Mouse (Mus musculus): Measurements from ENCODE around the gene Arg2. TPM values are rescaled to one million over a fixed set of nuclear protein-coding genes. Genes with fewer than 3 reads are reported as not detected.

The Arg2 gene
- polyA plus RNA-seq (2015; fragmentation: Nextera tagmentation; extraction: Ambion mirVana), result 1.0 TPM in 2 replicates

- under 1% methylated on average over 47 of the region's 47 CpGs for WGBS
- H3K4me3 ChIP-seq (ENCODE audit: low read depth, low read length), result peak within 1 kb of the TSS; percentile 41
- ATAC-seq, result peak; percentile 78
- TF ChIP-seq CTCF (IDR thresholded peaks at IDR 0.05; ENCODE audit: low read depth), result no peak
- H3K4me2 ChIP-seq (replicated peaks; ENCODE audit: low read depth), result peak within 1 kb of the TSS; percentile 80
- no peaks in the 10 kb centered on the region for H3K36me3 ChIP-seq (ENCODE audit: control insufficient read depth, insufficient read depth)
- no peak within 1 kb of the TSS for H3K27ac ChIP-seq (ENCODE audit: low read depth, low read length)
- H3K9ac ChIP-seq (ENCODE audit: low read depth, low read length), result no peak within 1 kb of the TSS
- H3K4me1 ChIP-seq (replicated peaks; ENCODE audit: control insufficient read depth, insufficient read depth, low read length), result peaks cover 6% of the 10 kb centered on the region; the same call in 1 of the 2 replicates
- no peaks in the 10 kb centered on the region for H3K9me3 ChIP-seq (ENCODE audit: control insufficient read depth)
- peaks cover 30% of the 10 kb centered on the region for H3K27me3 ChIP-seq (replicated peaks; ENCODE audit: control insufficient read depth, insufficient read depth, low read length)
Observed at GRCm38 (mm10) chr12:79130299-79131177, at the start of gene Arg2. Arg2 (plus strand) TSS chr12:79130777.

- H3K4me1 ChIP-seq (replicated peaks; ENCODE audit: control insufficient read depth, insufficient read depth, low read length), result peaks cover 4% of the 10 kb centered on the region
- no peak for TF ChIP-seq CTCF (IDR thresholded peaks at IDR 0.05; ENCODE audit: low read depth)
- H3K9ac ChIP-seq (ENCODE audit: low read depth, low read length), result peak within 1 kb of the TSS; percentile 84
- WGBS, result 0% methylated on average over 43 of the region's 53 CpGs
- peak within 1 kb of the TSS; percentile 66; the same call in 1 of the 2 replicates for H3K27ac ChIP-seq (ENCODE audit: low read depth, low read length)
- H3K9me3 ChIP-seq (ENCODE audit: control insufficient read depth), result no peaks in the 10 kb centered on the region
- peak; percentile 75 for ATAC-seq
- H3K27me3 ChIP-seq (replicated peaks; ENCODE audit: control insufficient read depth, insufficient read depth, low read length), result no peaks in the 10 kb centered on the region
- H3K4me3 ChIP-seq (ENCODE audit: low read depth, low read length), result peak within 1 kb of the TSS; percentile 85
- peaks cover 7% of the 10 kb centered on the region for H3K36me3 ChIP-seq (ENCODE audit: control insufficient read depth, insufficient read depth)
- H3K4me2 ChIP-seq (replicated peaks; ENCODE audit: low read depth), result peak within 1 kb of the TSS; percentile 84
Observed at GRCm38 (mm10) chr12:79089182-79089812, 41.3 kb upstream of the Arg2 start, which contains the start of gene Pigh. Pigh (minus strand) TSS chr12:79089651.

GRCm38 (mm10) chr12:79092569-79092968 is 38.0 kb upstream of the Arg2 start:
- peak; percentile 41 for ATAC-seq
- no peak overlapping the region for H3K27ac ChIP-seq (ENCODE audit: low read depth, low read length)
- no peak overlapping the region for H3K4me2 ChIP-seq (replicated peaks; ENCODE audit: low read depth)
- H3K36me3 ChIP-seq (ENCODE audit: control insufficient read depth, insufficient read depth), result no peaks in the 10 kb centered on the region
- WGBS, result 13% methylated on average over 4 of the region's 4 CpGs
- peak; percentile 84 for TF ChIP-seq CTCF (IDR thresholded peaks at IDR 0.05; ENCODE audit: low read depth)
- H3K9ac ChIP-seq (ENCODE audit: low read depth, low read length), result no peak overlapping the region
- peaks cover 4% of the 10 kb centered on the region for H3K4me1 ChIP-seq (replicated peaks; ENCODE audit: control insufficient read depth, insufficient read depth, low read length)
- no peaks in the 10 kb centered on the region for H3K9me3 ChIP-seq (ENCODE audit: control insufficient read depth)
- no peaks in the 10 kb centered on the region for H3K27me3 ChIP-seq (replicated peaks; ENCODE audit: control insufficient read depth, insufficient read depth, low read length)
- H3K4me3 ChIP-seq (ENCODE audit: low read depth, low read length), result no peak overlapping the region

- peak; percentile 90 for TF ChIP-seq CTCF (IDR thresholded peaks at IDR 0.05; ENCODE audit: low read depth)
- Histone ChIP-seq H3K4me2 (replicated peaks; ENCODE audit: low read depth) (no peak overlapping the region), H3K4me1 (replicated peaks; ENCODE audit: control insufficient read depth, insufficient read depth, low read length) (no peaks in the 10 kb centered on the region), H3K36me3 (ENCODE audit: control insufficient read depth, insufficient read depth) (no peaks in the 10 kb centered on the region), H3K27ac (ENCODE audit: low read depth, low read length) (no peak overlapping the region), H3K9me3 (ENCODE audit: control insufficient read depth) (no peaks in the 10 kb centered on the region), H3K4me3 (ENCODE audit: low read depth, low read length) (no peak overlapping the region), H3K9ac (ENCODE audit: low read depth, low read length) (no peak overlapping the region), H3K27me3 (replicated peaks; ENCODE audit: control insufficient read depth, insufficient read depth, low read length) (no peaks in the 10 kb centered on the region)
- 46% methylated on average over 3 of the region's 3 CpGs for WGBS
- ATAC-seq, result no peak
Observed at GRCm38 (mm10) chr12:79097106-79097752, 33.3 kb upstream of the Arg2 start.

GRCm38 (mm10) chr12:79103773-79104172 is 26.8 kb upstream of the Arg2 start:
- no peak for TF ChIP-seq CTCF (IDR thresholded peaks at IDR 0.05; ENCODE audit: low read depth)
- H3K9me3 ChIP-seq (ENCODE audit: control insufficient read depth), result no peaks in the 10 kb centered on the region
- no peak overlapping the region for H3K4me2 ChIP-seq (replicated peaks; ENCODE audit: low read depth)
- no peak overlapping the region for H3K27ac ChIP-seq (ENCODE audit: low read depth, low read length)
- no peak overlapping the region for H3K9ac ChIP-seq (ENCODE audit: low read depth, low read length)
- no peaks in the 10 kb centered on the region for H3K36me3 ChIP-seq (ENCODE audit: control insufficient read depth, insufficient read depth)
- WGBS, result 48% methylated on average over 3 of the region's 3 CpGs
- H3K4me1 ChIP-seq (replicated peaks; ENCODE audit: control insufficient read depth, insufficient read depth, low read length), result no peaks in the 10 kb centered on the region; the same call in 1 of the 2 replicates
- ATAC-seq, result peak; percentile 83
- no peaks in the 10 kb centered on the region for H3K27me3 ChIP-seq (replicated peaks; ENCODE audit: control insufficient read depth, insufficient read depth, low read length)
- no peak overlapping the region for H3K4me3 ChIP-seq (ENCODE audit: low read depth, low read length)

- no peak for ATAC-seq
- 75% methylated on average over 2 of the region's 2 CpGs for WGBS
- Histone ChIP-seq H3K27ac (ENCODE audit: low read depth, low read length) (no peak overlapping the region), H3K36me3 (ENCODE audit: control insufficient read depth, insufficient read depth) (no peaks in the 10 kb centered on the region), H3K4me1 (replicated peaks; ENCODE audit: control insufficient read depth, insufficient read depth, low read length) (no peaks in the 10 kb centered on the region; the same call in 1 of the 2 replicates), H3K4me2 (replicated peaks; ENCODE audit: low read depth) (no peak overlapping the region), H3K27me3 (replicated peaks; ENCODE audit: control insufficient read depth, insufficient read depth, low read length) (no peaks in the 10 kb centered on the region), H3K4me3 (ENCODE audit: low read depth, low read length) (no peak overlapping the region), H3K9me3 (ENCODE audit: control insufficient read depth) (no peaks in the 10 kb centered on the region), H3K9ac (ENCODE audit: low read depth, low read length) (no peak overlapping the region)
- peak; percentile 50 for TF ChIP-seq CTCF (IDR thresholded peaks at IDR 0.05; ENCODE audit: low read depth)
Observed at GRCm38 (mm10) chr12:79104544-79104943, 26.0 kb upstream of the Arg2 start.

Data from intestine, postnatal 0 days (tissue).